Mouse (Mus musculus): ENCODE measurements around the gene I0C0044D17Rik. TPM values are rescaled to one million over a fixed set of nuclear protein-coding genes. Genes with fewer than 3 reads are reported as not detected.
"Not testable (repeated sequence)": the region's sequence is repeated elsewhere in the genome, so short reads cannot be mapped to it uniquely, and the experiment has no call there.

I0C0044D17Rik gene
- polyA plus RNA-seq (2014; fragmentation: Nextera tagmentation; extraction: Ambion mirVana) = not detected in 2 replicates

DNA sequence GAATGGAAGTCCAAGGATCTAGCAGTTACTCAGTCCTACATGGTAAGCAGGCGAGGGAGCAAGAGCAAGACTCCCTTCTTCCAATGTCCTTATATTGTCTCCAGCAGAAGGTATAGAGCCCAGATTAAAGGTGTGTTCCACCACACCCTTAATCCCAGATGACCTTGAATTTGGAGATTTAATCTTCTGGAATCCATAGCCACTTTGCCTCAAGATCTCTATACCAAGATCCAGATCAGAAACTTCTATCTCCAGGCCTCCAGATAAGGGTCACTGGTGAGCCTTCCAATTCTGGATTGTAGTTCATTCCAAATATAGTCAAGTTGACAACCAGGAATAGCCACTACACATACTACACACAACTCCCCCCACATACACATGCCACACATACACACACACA, at the start of gene I0C0044D17Rik:
Gene I0C0044D17Rik (minus strand): TSS at position 101 of the 400 bp plus-strand sequence.
- H3K27ac ChIP-seq (ENCODE audit: low read depth); H3K36me3 ChIP-seq (ENCODE audit: insufficient read depth); H3K4me1 ChIP-seq (ENCODE audit: insufficient read depth); H3K4me3 ChIP-seq (ENCODE audit: low read depth, low read length); H3K9me3 ChIP-seq (ENCODE audit: low read depth, low read length); H3K9ac ChIP-seq; H3K27me3 ChIP-seq (ENCODE audit: insufficient read depth, low read length); DNase-seq; ATAC-seq (ENCODE audit: insufficient read depth); H3K4me2 ChIP-seq: not testable (repeated sequence)
- 81% methylated on average over 1 of the region's 1 CpGs for WGBS

DNA sequence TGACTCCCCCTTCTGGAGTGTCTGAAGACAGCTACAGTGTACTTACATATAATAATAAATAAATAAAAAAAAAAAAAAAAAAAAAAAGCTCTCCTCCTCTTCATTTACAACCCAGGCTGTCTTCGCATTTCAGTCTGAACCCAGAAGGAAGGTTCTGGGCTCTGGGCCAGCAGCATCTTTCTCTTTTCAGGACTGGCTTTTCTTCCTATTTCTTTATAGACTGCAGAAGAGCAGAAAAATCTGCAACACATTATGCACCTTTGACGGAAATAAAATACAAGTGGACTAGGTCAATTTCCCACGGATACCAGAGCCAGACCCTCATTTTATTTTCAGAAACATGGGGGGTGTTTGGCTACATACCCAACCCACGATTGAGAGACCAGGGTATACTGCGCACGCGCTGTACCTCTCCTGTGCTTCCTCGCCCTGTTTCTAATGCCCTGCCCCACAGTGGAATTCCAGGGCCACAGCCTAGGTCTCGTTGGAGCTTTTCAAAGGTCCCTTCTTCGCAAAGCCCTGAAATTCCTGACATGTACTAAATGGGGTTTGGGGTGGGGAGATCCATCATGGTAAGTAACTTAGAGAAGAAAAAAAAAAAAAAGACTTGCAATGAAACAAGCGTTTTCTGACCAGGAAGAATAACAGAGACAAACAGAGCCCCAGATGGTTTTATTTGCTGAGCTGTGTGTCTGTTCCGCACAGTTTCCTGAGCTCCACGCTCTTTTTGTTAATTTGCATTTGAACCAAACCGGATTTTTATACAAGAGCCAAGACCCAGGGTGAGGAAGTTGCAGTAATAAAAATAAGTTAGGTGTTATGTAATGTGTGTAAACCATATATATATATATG, 42.0 kb upstream of the I0C0044D17Rik start:
- H3K4me2 ChIP-seq = no peak overlapping the region
- WGBS = 61% methylated on average over 14 of the region's 14 CpGs
- no peaks in the 10 kb centered on the region for H3K36me3 ChIP-seq (ENCODE audit: insufficient read depth)
- peak; percentile 25; the same call in 1 of the 2 replicates for ATAC-seq (ENCODE audit: insufficient read depth)
- no peak overlapping the region for H3K4me3 ChIP-seq (ENCODE audit: low read depth, low read length)
- peak; percentile 74 for DNase-seq
- H3K9me3 ChIP-seq (ENCODE audit: low read depth, low read length) = peaks cover 6% of the 10 kb centered on the region; the same call in 1 of the 2 replicates
- H3K27me3 ChIP-seq (ENCODE audit: insufficient read depth, low read length) = no peaks in the 10 kb centered on the region
- H3K27ac ChIP-seq (ENCODE audit: low read depth) = 0 out of 2 replicates have a peak overlapping the region, but pooled peaks have one; percentile 9
- TF ChIP-seq CTCF (IDR thresholded peaks at IDR 0.05; ENCODE audit: low read depth) = no peak
- no peaks in the 10 kb centered on the region for H3K4me1 ChIP-seq (ENCODE audit: insufficient read depth)
- H3K9ac ChIP-seq = no peak overlapping the region

DNA sequence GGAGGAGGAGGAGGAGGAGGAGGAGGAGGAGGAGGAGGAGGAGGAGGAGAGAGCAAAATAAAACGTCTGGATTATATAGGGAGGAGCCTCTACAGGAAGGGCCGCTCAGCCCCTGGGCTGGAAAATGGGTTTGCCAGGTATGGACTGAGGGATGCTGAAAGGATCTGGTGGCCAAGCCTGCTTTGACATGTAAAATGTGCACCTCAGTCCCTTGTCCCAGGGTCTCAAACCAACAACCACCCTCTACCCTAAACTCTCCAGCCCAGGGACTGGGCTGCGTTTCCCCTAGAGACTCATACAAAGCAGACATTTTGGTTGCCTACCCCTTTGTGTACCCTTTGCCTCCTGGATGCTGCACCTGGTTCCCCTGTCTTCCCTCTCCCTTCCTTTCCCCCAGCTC, 40.9 kb upstream of the I0C0044D17Rik start:
- H3K4me1 ChIP-seq (ENCODE audit: insufficient read depth) = no peaks in the 10 kb centered on the region
- 83% methylated on average over 3 of the region's 3 CpGs for WGBS
- TF ChIP-seq CTCF (IDR thresholded peaks at IDR 0.05; ENCODE audit: low read depth) = no peak
- no peak overlapping the region for H3K9ac ChIP-seq
- peaks cover 6% of the 10 kb centered on the region; the same call in 1 of the 2 replicates for H3K9me3 ChIP-seq (ENCODE audit: low read depth, low read length)
- H3K27ac ChIP-seq (ENCODE audit: low read depth) = no peak overlapping the region
- no peak overlapping the region for H3K4me3 ChIP-seq (ENCODE audit: low read depth, low read length)
- H3K4me2 ChIP-seq = no peak overlapping the region
- no peak for DNase-seq
- no peaks in the 10 kb centered on the region for H3K36me3 ChIP-seq (ENCODE audit: insufficient read depth)
- H3K27me3 ChIP-seq (ENCODE audit: insufficient read depth, low read length) = no peaks in the 10 kb centered on the region
- ATAC-seq (ENCODE audit: insufficient read depth) = no peak

DNA sequence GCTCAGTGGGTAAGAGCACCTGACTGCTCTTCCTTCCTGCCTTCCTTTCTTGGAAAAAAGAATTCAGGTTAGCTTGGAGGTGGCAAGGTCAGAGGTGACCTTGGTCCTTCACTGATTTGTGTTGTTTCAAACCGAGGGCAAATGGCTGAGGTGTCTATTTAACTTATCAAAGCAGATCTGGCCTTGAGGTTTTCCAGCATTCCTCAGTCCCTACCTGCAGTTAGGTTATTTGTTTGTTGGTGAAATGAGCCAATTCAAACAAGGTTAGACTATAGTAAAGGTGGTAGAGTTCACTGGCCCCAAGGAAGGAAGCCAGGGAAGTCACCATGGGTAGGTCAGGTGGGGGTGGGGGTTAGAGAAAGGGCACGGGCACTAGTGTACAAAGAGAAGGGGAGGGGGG, 40.5 kb upstream of the I0C0044D17Rik start:
- WGBS = 36% methylated on average over 1 of the region's 2 CpGs
- no peak overlapping the region for H3K9ac ChIP-seq
- TF ChIP-seq CTCF (IDR thresholded peaks at IDR 0.05; ENCODE audit: low read depth) = no peak
- H3K36me3 ChIP-seq (ENCODE audit: insufficient read depth) = no peaks in the 10 kb centered on the region
- H3K27me3 ChIP-seq (ENCODE audit: insufficient read depth, low read length) = no peaks in the 10 kb centered on the region
- no peak overlapping the region for H3K4me2 ChIP-seq
- peaks cover 6% of the 10 kb centered on the region; the same call in 1 of the 2 replicates for H3K9me3 ChIP-seq (ENCODE audit: low read depth, low read length)
- H3K4me3 ChIP-seq (ENCODE audit: low read depth, low read length) = no peak overlapping the region
- no peak overlapping the region for H3K27ac ChIP-seq (ENCODE audit: low read depth)
- ATAC-seq (ENCODE audit: insufficient read depth) (no peak), DNase-seq (no peak)
- H3K4me1 ChIP-seq (ENCODE audit: insufficient read depth) = no peaks in the 10 kb centered on the region

DNA sequence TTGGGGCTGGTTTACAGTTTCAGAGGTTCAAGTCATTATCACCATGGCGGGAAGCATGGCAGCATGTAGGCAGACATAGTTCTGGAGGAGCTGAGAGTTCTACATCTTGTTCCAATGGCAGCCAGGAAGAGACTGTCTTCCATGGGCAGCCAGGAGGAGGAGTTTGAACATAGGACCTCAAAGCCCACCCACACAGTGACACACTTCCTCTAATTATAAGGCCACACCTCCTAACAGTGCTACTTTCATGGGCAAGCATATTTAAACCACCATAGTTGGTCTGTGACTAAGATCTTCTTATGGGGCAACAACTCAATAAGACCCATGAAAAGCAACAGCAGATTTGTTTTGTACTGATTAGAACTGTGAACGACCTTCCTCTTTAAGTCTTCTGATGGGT, 39.8 kb upstream of the I0C0044D17Rik start:
- Histone ChIP-seq H3K27me3 (ENCODE audit: insufficient read depth, low read length) (no peaks in the 10 kb centered on the region), H3K4me3 (ENCODE audit: low read depth, low read length) (no peak overlapping the region), H3K4me2 (no peak overlapping the region), H3K4me1 (ENCODE audit: insufficient read depth) (no peaks in the 10 kb centered on the region), H3K9me3 (ENCODE audit: low read depth, low read length) (peaks cover 6% of the 10 kb centered on the region; the same call in 1 of the 2 replicates), H3K27ac (ENCODE audit: low read depth) (no peak overlapping the region), H3K36me3 (ENCODE audit: insufficient read depth) (no peaks in the 10 kb centered on the region), H3K9ac (no peak overlapping the region)
- ATAC-seq (ENCODE audit: insufficient read depth) (no peak), DNase-seq (no peak)
- TF ChIP-seq CTCF (IDR thresholded peaks at IDR 0.05; ENCODE audit: low read depth) = no peak
- 86% methylated on average over 2 of the region's 2 CpGs for WGBS

DNA sequence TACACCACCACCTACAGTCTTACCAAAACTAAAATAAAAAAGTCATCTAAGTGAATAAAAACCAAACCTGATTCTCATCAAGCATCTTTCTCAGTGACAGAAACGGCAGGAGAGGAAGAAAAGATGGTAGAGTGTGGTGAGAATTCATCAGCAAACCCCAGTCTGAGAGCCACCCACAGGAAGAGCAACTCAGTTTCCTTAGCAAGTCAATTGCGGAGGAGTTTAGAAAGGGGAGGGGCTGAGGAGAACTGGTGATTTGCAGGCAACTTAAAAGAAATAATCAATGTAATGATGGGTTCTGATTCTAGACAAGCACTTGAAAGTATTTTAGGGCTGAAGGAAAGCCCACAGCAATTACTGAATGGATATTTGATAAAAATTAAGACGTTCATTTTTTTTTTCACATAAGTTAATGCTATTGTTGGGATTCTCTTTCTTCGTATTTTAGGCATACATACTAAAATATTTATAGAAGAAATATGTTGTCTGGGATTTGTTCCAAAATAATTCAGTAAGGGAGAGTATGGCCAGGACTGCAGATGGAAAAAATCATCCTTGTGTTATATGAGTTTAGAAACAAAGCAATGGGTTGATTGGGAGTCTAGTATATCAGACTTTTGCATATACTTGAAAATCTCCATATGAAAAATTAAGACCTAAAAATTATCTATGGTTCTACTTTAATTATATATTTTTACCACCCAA, 34.7 kb upstream of the I0C0044D17Rik start:
- Histone ChIP-seq H3K36me3 (ENCODE audit: insufficient read depth) (no peaks in the 10 kb centered on the region), H3K4me2 (0 out of 2 replicates have a peak overlapping the region, but pooled peaks have one; percentile 5), H3K27me3 (ENCODE audit: insufficient read depth, low read length) (no peaks in the 10 kb centered on the region), H3K9ac (no peak overlapping the region), H3K27ac (ENCODE audit: low read depth) (peak overlapping the region; percentile 38), H3K4me3 (ENCODE audit: low read depth, low read length) (no peak overlapping the region), H3K9me3 (ENCODE audit: low read depth, low read length) (no peaks in the 10 kb centered on the region), H3K4me1 (ENCODE audit: insufficient read depth) (peaks cover 7% of the 10 kb centered on the region; the same call in 1 of the 2 replicates)
- no peak for TF ChIP-seq CTCF (IDR thresholded peaks at IDR 0.05; ENCODE audit: low read depth)
- ATAC-seq (ENCODE audit: insufficient read depth) = no peak
- peak; percentile 67 for DNase-seq
- 39% methylated on average over 4 of the region's 4 CpGs for WGBS
